Mouse (Mus musculus) limb, embryonic 14.5 days (tissue): ENCODE measurements at regions not wholly inside any gene's neighbourhood (a gene's known extent, or its start where the extent isn't known, plus 50 kb on each side); places are given as distances from the start of the nearest gene placed in this dataset.

Experiments
- ATAC-seq: fragments of 200-750 bp; cut with Nextera tagmentation; 2 replicates; pipeline ENCODE4 v1.8.0; 2017; ENCODE audit warnings: low read depth, moderate number of reproducible peaks, moderate TSS enrichment; ENCODE audit not compliant: low FRiP score
- DNase-seq: peaks from one replicate; pipeline ENCODE4 v3.0.0-alpha.2; 2015; ENCODE audit warnings: low spot score
- H3K27ac ChIP-seq: fragments of 300-500 bp; sonication (generic); replicated peaks from 2 replicates; pipeline ENCODE4 v1.5.1; 2014; ENCODE audit warnings: low read depth, mild to moderate bottlenecking, low read length, moderate library complexity, mixed read lengths
- H3K27me3 ChIP-seq: fragments of 300-500 bp; sonication (generic); 2 replicates; pipeline ENCODE4 v1.6.1; 2014; ENCODE audit warnings: low read length, mixed read lengths; ENCODE audit not compliant: control insufficient read depth, insufficient read depth
- H3K36me3 ChIP-seq: fragments of 300-500 bp; sonication (generic); 2 replicates; pipeline ENCODE4 v1.6.1; 2014; ENCODE audit warnings: mild to moderate bottlenecking, low read length, moderate library complexity, mixed read lengths; ENCODE audit not compliant: control insufficient read depth, insufficient read depth
- H3K4me1 ChIP-seq: fragments of 300-500 bp; sonication (generic); 2 replicates; pipeline ENCODE4 v1.6.1; 2014; ENCODE audit warnings: antibody characterized with exemption, low read length, mixed read lengths; ENCODE audit not compliant: control insufficient read depth, insufficient read depth
- H3K4me2 ChIP-seq: fragments of 300-500 bp; sonication (generic); replicated peaks from 2 replicates; pipeline ENCODE4 v1.6.1; 2014; ENCODE audit warnings: low read depth, mild to moderate bottlenecking, low read length, moderate library complexity; ENCODE audit not compliant: severe bottlenecking
- H3K4me3 ChIP-seq: fragments of 300-500 bp; sonication (generic); replicated peaks from 2 replicates; pipeline ENCODE4 v1.5.1; 2014; ENCODE audit warnings: low read length
- H3K9ac ChIP-seq: fragments of 300-500 bp; sonication (generic); 2 replicates; pipeline ENCODE4 v1.6.1; 2014; ENCODE audit warnings: mild to moderate bottlenecking, low read depth, low read length, moderate library complexity; ENCODE audit not compliant: severe bottlenecking
- H3K9me3 ChIP-seq: fragments of 300-500 bp; sonication (generic); 2 replicates; pipeline ENCODE4 v1.6.1; 2016; ENCODE audit warnings: low read length; ENCODE audit not compliant: control insufficient read depth
- POLR2A ChIP-seq: fragments of 200-500 bp; IDR thresholded peaks from 2 replicates; pipeline ENCODE4 v1.8.0; 2012; ENCODE audit warnings: inconsistent platforms, mild to moderate bottlenecking, moderate library complexity, borderline replicate concordance; ENCODE audit not compliant: insufficient read depth, insufficient read length; ENCODE audit errors: extremely low read depth
- WGBS: fragments of 180-500 bp; shearing (Covaris S2); extraction: QIAGEN DNeasy Blood & Tissue Kit; methylation state at CpG from one replicate; pipeline ENCODE4 v1.1.7; 2014; 5-methylcytosine and 5-hydroxymethylcytosine counted together

DNA sequence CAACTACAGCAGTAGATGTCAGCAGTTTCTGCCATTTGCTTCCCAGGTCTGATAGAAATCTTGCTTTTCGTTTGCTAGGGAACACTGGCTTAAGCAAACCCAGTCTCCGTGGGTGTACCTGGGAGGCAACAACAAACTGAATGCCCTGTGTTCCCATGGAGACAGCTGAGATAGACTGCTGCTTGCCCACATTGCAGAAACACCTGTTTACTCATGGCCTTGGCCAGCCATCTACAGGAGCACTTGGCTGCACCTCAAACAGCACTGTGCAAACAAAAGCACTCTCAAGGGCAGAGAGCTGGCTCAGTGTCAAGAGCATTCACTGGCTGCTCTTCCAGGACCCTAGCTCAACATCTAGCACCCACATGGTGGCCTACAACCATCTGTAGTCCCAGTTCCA, 135.5 kb downstream of the Psmg1 start:
- Histone ChIP-seq H3K27ac (no peak overlapping the region), H3K9me3 (no peaks in the 10 kb centered on the region), H3K4me3 (no peak overlapping the region), H3K27me3 (no peaks in the 10 kb centered on the region), H3K4me2 (no peak overlapping the region), H3K4me1 (no peaks in the 10 kb centered on the region), H3K36me3 (no peaks in the 10 kb centered on the region), H3K9ac (no peak overlapping the region)
- 67% methylated on average over 2 of the region's 2 CpGs for WGBS
- DNase-seq = no peak
- no peak for TF ChIP-seq POLR2A
- no peak for ATAC-seq

GRCm38 (mm10) chr16:95851907-95852306, 138.9 kb downstream of the Psmg1 start:
- Histone ChIP-seq H3K9me3 (no peaks in the 10 kb centered on the region), H3K27me3 (no peaks in the 10 kb centered on the region), H3K4me2 (no peak overlapping the region), H3K36me3 (no peaks in the 10 kb centered on the region), H3K9ac (no peak overlapping the region), H3K4me3 (no peak overlapping the region), H3K27ac (0 out of 2 replicates have a peak overlapping the region, but pooled peaks have one; percentile 27), H3K4me1 (peaks cover 26% of the 10 kb centered on the region)
- DNase-seq (no peak), ATAC-seq (no peak)
- 72% methylated on average over 5 of the region's 5 CpGs for WGBS
- TF ChIP-seq POLR2A = no peak

GRCm38 (mm10) chr16:95848555-95849082, 142.1 kb downstream of the Psmg1 start:
- H3K27ac ChIP-seq = peak overlapping the region; percentile 87
- H3K4me1 ChIP-seq = peaks cover 49% of the 10 kb centered on the region
- no peak overlapping the region for H3K4me2 ChIP-seq
- no peaks in the 10 kb centered on the region for H3K9me3 ChIP-seq
- H3K4me3 ChIP-seq = no peak overlapping the region
- no peaks in the 10 kb centered on the region for H3K36me3 ChIP-seq
- 19% methylated on average over 6 of the region's 6 CpGs for WGBS
- DNase-seq (peak; percentile 85), ATAC-seq (peak; percentile 90)
- no peak overlapping the region for H3K9ac ChIP-seq
- no peaks in the 10 kb centered on the region for H3K27me3 ChIP-seq
- TF ChIP-seq POLR2A = no peak

GRCm38 (mm10) chr16:95847765-95848483, 142.8 kb downstream of the Psmg1 start:
- Histone ChIP-seq H3K4me2 (no peak overlapping the region), H3K4me3 (no peak overlapping the region), H3K9ac (no peak overlapping the region), H3K27ac (peak overlapping the region; percentile 87), H3K9me3 (no peaks in the 10 kb centered on the region), H3K27me3 (no peaks in the 10 kb centered on the region), H3K36me3 (no peaks in the 10 kb centered on the region), H3K4me1 (peaks cover 49% of the 10 kb centered on the region)
- DNase-seq (peak; percentile 88), ATAC-seq (peak; percentile 86)
- WGBS = 15% methylated on average over 3 of the region's 3 CpGs
- no peak for TF ChIP-seq POLR2A

DNA sequence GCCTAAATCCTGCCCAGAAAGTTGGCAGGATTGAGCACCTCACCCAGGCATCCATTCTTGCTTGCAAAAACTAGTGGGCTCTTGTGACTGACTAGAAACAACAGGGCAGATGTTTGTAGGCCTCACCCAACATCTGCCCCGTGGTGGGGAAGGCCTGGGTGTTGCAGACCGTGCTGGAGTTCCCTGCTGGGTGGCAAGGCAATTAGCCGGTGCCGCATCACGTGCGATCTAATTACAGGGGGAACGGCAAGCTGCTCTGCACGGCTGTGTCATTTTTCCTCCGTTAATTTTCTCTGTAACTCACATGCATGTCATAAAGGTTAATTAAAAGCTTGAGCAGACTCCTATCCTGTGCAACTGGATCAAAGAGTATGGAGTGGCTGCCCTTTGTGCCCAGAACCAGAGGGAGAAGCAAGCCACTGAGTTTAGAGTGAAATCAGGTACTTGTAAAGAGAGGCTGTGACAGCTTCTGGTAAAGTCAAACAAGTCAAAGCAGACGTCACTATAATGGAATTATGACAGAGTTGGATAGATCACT, 143.5 kb downstream of the Ets2 start:
- ATAC-seq (no peak), DNase-seq (no peak)
- H3K27me3 ChIP-seq = no peaks in the 10 kb centered on the region
- no peaks in the 10 kb centered on the region for H3K9me3 ChIP-seq
- H3K27ac ChIP-seq = peak overlapping the region; percentile 27; the same call in 1 of the 2 replicates
- H3K4me1 ChIP-seq = peaks cover 49% of the 10 kb centered on the region
- TF ChIP-seq POLR2A = no peak
- H3K4me3 ChIP-seq = no peak overlapping the region
- no peaks in the 10 kb centered on the region for H3K36me3 ChIP-seq
- H3K4me2 ChIP-seq = no peak overlapping the region
- WGBS = 9% methylated on average over 10 of the region's 10 CpGs
- no peak overlapping the region for H3K9ac ChIP-seq
